Mouse (Mus musculus): ENCODE data around the gene Slc12a8. TPM values are rescaled to one million over a fixed set of nuclear protein-coding genes. Genes with fewer than 3 reads are reported as not detected.

The Slc12a8 gene
- total RNA-seq, 2 experiments from 2014 or later: 0.26 TPM; not detected in 1

- no peak for DNase-seq
- intact Hi-C loops (cut with DNase I): no loop called here
Measured at GRCm38 (mm10) chr16:33666226-33666625, 149.1 kb downstream of the Slc12a8 start.

- intact Hi-C loops (cut with DNase I): no loop called here
- no peak for DNase-seq
Measured at GRCm38 (mm10) chr16:33666985-33667538, 149.9 kb downstream of the Slc12a8 start.

DNA sequence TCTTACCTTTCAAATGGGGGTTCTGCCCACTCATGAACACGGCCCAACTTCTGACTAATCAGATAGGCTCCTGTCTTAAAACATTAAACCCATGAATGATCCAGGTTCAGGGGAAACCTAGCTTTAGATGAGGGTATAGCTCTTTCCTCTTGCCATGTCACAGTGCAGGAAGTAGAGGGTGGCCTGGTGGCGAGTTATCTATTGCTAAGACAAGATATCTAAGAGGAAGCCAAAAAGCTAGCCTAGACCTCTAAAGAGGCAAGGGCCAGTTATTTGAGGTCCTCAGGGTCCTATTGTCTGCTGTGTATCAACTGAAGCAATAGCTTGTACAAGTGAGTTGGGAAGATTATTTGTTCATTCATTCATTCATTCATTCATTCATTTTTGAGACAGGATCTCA, 151.3 kb downstream of the Slc12a8 start:
- intact Hi-C loops (cut with DNase I): no loop called here
- DNase-seq: no peak

GRCm38 (mm10) chr16:33669072-33669471, 151.9 kb downstream of the Slc12a8 start:
- intact Hi-C loops (cut with DNase I): no loop called here

DNA sequence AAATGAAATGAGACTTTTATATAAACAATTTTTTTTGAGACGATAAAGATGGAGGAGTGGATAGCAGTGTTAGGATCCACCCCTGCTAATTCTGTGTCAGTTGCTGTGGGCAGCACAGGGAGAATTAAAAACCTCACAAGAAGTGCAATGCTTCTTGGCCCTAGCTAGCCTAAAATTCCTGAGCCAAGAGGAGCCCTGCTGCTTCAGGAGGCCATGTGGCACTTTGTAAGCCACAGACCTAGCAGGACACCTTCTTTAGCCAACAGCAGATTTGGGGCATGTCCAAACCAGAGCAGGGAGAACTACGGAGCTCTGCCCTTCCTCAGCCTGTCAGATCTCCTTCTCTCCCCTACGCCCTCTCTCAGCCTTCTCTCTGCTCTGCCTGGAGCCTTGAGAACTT, 153.2 kb downstream of the Slc12a8 start:
- intact Hi-C loops (cut with DNase I): no loop called here
- no peak for DNase-seq

More at GRCm38 (mm10) chr16:33669072-33669471, 151.9 kb downstream of the Slc12a8 start:
- DNase-seq: no peak

- intact Hi-C loops (cut with DNase I): no loop called here
- DNase-seq: no peak
Measured at GRCm38 (mm10) chr16:33670933-33671332, 153.8 kb downstream of the Slc12a8 start.

DNA sequence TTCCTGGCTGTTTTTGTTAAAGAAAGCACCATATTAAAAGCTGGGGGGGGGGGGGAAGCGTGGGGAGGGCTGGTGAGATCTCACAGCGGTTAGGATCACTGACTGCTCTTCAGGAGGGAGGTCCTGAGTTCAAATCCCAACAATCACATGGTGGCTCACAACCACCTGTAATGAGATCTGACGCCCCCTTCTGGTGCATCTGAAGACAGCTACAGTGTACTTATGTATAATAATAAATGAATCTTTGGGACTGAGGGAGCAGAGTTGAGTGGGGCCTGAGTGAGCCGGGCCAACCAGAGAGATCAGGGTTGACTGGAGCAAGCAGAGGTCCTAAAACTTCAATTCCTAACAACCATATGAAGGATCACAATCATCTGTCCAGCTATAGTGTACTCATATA, 155.1 kb downstream of the Slc12a8 start:
- no peak for DNase-seq

GRCm38 (mm10) chr16:33672643-33673042, 155.5 kb downstream of the Slc12a8 start:
- intact Hi-C loops (cut with DNase I): no loop called here
- DNase-seq: no peak

More for the DNA sequence above, 155.1 kb downstream of the Slc12a8 start:
- intact Hi-C loops (cut with DNase I): no loop called here

- peak in 1 of 2 experiments; percentile 54 for DNase-seq
- intact Hi-C loops (cut with DNase I): no loop called here
Measured at GRCm38 (mm10) chr16:33673530-33674109, 156.5 kb downstream of the Slc12a8 start.

DNA sequence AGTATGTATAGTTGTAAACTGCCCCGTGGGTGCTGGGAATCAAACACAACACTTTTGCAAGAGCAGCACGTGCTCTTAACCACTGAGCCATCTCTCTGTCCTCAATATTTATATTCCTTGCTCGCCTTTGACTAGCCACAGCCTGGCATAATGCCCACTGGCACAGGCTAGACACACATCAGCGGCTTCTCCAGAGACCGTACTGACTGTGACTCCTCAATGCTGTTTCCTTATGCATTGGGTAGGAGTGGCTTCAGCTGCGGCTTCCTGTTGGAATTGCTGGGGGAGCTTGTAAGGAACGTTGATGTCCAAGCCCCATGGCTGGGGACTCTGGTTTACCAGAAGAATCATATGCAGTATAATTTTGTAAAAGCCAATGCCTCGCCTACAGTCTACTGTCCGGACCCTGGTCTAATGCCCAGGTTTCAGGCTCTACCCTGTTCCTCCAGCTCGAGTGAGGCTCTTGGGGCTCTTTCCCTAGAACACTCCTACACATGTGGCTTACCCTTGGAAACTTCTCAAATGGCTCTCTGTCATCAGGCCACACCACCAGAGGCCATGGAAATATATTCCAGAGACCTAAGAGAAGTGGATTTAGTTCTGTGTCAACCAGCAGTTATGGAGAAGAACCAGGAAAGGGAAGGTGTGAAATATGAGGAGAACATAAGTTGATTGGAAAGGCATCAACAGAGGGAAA, 158.2 kb downstream of the Slc12a8 start:
- intact Hi-C loops (cut with DNase I): no loop called here
- no peak for DNase-seq

- no peak for DNase-seq
- intact Hi-C loops (cut with DNase I): no loop called here
Measured at GRCm38 (mm10) chr16:33675848-33676184, 158.7 kb downstream of the Slc12a8 start.

- intact Hi-C loops (cut with DNase I): no loop called here
- no peak for DNase-seq
Measured at GRCm38 (mm10) chr16:33676347-33677312, 159.5 kb downstream of the Slc12a8 start.

- DNase-seq: no peak
- intact Hi-C loops (cut with DNase I): no loop called here
Measured at GRCm38 (mm10) chr16:33677313-33677690, 160.2 kb downstream of the Slc12a8 start.

DNA sequence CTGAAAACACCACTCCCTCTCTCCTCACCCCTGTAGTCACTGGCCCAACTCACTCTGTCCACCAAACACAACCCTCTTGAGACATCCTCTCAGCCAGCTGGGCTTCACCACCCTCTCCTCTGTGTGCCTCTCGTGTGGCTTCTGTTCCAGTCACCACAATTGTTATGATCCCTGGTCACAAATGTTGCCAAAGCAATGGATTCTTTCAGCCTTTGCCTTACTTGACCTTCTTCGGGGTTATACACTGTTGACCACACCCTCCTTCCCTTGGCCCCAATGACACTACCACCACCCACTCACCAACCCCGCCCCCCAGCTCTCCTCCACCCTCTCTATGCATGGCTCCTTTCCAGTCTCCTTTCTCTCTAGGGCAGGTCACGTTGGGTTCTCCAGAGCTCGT, 160.8 kb downstream of the Slc12a8 start:
- intact Hi-C loops (cut with DNase I): no loop called here
- peak in 1 of 2 experiments; percentile 69 for DNase-seq

DNA sequence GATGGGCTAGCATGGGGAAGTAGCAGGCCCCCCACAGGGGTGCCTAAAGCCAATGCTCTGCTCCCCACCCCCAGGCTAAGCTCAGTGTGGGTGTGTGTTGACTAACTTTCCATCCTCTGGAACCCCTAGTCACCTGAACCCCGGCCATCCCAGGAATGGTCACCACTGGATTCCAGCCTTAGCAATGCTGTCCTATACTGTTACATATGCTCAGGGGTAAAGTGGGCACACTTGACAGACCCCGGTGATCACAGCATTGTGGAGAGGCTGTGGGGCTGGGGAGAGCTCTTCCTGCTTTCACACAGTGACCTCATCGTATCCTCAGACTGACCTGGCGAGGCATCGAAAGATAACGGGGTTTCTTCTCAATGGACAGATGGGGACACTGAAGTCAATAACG, 163.1 kb downstream of the Slc12a8 start:
- intact Hi-C loops (cut with DNase I): loop anchor here (5.0 kb wide), 2 partner anchors 93 to 118 kb away; no protein-coding TSS in a partner anchor
- DNase-seq: no peak

- intact Hi-C loops (cut with DNase I): loop anchor here (5.0 kb wide), 2 partner anchors 94 to 119 kb away; no protein-coding TSS in a partner anchor
- DNase-seq: no peak
Measured at GRCm38 (mm10) chr16:33680816-33681215, 163.7 kb downstream of the Slc12a8 start.

- DNase-seq: no peak
- intact Hi-C loops (cut with DNase I): loop anchor here (5.0 kb wide), 2 partner anchors 94 to 119 kb away; no protein-coding TSS in a partner anchor
Measured at GRCm38 (mm10) chr16:33681661-33682060, 164.5 kb downstream of the Slc12a8 start.

- intact Hi-C loops (cut with DNase I): loop anchor here (5.0 kb wide), 2 partner anchors 95 to 120 kb away; no protein-coding TSS in a partner anchor
Measured at GRCm38 (mm10) chr16:33682651-33683050, 165.5 kb downstream of the Slc12a8 start.

DNA sequence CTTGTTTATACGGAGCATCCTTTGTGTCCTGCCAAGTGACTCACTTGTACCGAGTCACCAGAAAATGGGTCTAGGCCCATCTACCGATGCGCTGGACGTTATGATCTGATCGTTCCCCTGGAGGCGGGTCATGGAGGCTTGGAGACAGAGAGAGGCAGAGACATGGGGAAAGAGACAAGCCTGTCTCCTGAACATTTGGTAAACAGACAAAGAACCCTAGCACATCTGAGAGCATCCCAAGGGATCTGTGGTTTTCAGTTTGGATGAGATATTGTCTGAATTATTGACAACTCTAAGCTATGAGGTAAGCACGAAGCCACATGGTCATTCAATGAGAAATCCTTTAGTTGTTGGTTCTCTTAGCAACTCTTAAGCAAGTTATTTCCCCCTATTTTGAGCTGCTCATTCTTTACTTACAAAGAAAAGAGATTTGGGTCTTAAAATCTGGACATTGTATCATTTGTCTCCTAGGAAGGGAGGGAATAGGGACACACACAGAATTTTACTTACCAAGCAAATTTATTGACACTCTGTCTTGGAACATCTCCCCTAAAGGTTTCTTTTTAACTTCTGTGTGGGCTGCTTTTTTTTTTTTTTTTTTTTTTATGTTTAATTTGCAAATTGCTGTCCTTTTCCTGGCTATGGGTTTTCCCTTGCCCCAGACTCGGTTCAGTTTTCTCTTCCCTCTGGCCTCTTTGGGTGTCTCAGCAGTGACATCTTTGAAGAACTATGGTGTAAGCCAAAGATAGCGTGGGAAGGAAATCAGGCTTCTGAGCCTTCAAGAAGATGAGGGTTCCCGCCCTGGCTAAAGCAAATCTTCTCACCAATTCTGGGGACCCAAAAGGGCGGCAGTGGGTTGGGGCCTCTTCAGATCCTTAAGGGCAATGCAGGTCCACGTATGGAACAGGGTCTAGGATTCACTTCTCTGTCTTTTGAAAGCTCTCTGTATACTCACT, 166.4 kb downstream of the Slc12a8 start:
- peak in 1 of 2 experiments; percentile 44 for DNase-seq
- intact Hi-C loops (cut with DNase I): loop anchor here (5.0 kb wide), 2 partner anchors 96 to 121 kb away; no protein-coding TSS in a partner anchor

More at GRCm38 (mm10) chr16:33682651-33683050, 165.5 kb downstream of the Slc12a8 start:
- DNase-seq: no peak
